Mouse (Mus musculus): ENCODE data around the gene Snupn. TPM values are rescaled to one million over a fixed set of nuclear protein-coding genes. Genes with fewer than 3 reads are reported as not detected.

The Snupn gene
- polyA plus RNA-seq, 2 experiments = 4.6 to 8.7 TPM

- no peak overlapping the region for H3K9ac ChIP-seq (replicated peaks)
- ATAC-seq (ENCODE audit: insufficient read depth) (no peak), DNase-seq (ENCODE audit: low read depth in 3 of 3, low spot score in 3 of 3) (no peak)
- H3K9me3 ChIP-seq (ENCODE audit: control insufficient read depth, low read length) = no peaks in the 10 kb centered on the region
- H3K4me3 ChIP-seq (ENCODE audit: insufficient read depth in 1 of 2, low read depth in 2 of 2, low read length in 2 of 2) = no peak overlapping the region
- no peaks in the 10 kb centered on the region for H3K36me3 ChIP-seq (replicated peaks; ENCODE audit: control insufficient read depth, insufficient read depth, low read depth)
- TF ChIP-seq EP300 (IDR thresholded peaks at IDR 0.05; ENCODE audit: low read depth) (no peak), CTCF (IDR thresholded peaks at IDR 0.05; ENCODE audit: low read depth) (no peak)
- H3K27ac ChIP-seq = no peak overlapping the region
- H3K4me2 ChIP-seq (ENCODE audit: low read depth) = no peak overlapping the region
- no peaks in the 10 kb centered on the region for H3K27me3 ChIP-seq (ENCODE audit: control insufficient read depth, insufficient read depth, low read length)
- no peaks in the 10 kb centered on the region for H3K4me1 ChIP-seq (replicated peaks; ENCODE audit: control insufficient read depth in 2 of 2, insufficient read depth in 2 of 2, low read length in 1 of 2)
- 81% methylated on average over 6 of the region's 6 CpGs for WGBS (ENCODE audit: insufficient replicate concordance)
Observed at GRCm38 (mm10) chr9:56980186-56980585, 29.5 kb downstream of the Snupn start.

GRCm38 (mm10) chr9:56981502-56981901 is 30.8 kb downstream of the Snupn start:
- Histone ChIP-seq H3K9ac (replicated peaks) (no peak overlapping the region), H3K4me1 (replicated peaks; ENCODE audit: control insufficient read depth in 2 of 2, insufficient read depth in 2 of 2, low read length in 1 of 2) (no peaks in the 10 kb centered on the region), H3K4me3 (ENCODE audit: insufficient read depth in 1 of 2, low read depth in 2 of 2, low read length in 2 of 2) (no peak overlapping the region), H3K27me3 (ENCODE audit: control insufficient read depth, insufficient read depth, low read length) (no peaks in the 10 kb centered on the region), H3K4me2 (ENCODE audit: low read depth) (no peak overlapping the region), H3K9me3 (ENCODE audit: control insufficient read depth, low read length) (no peaks in the 10 kb centered on the region), H3K27ac (no peak overlapping the region), H3K36me3 (replicated peaks; ENCODE audit: control insufficient read depth, insufficient read depth, low read depth) (no peaks in the 10 kb centered on the region)
- ATAC-seq (ENCODE audit: insufficient read depth) (no peak), DNase-seq (ENCODE audit: low read depth in 3 of 3, low spot score in 3 of 3) (no peak)
- 56% methylated on average over 1 of the region's 1 CpGs for WGBS (ENCODE audit: insufficient replicate concordance)
- TF ChIP-seq EP300 (IDR thresholded peaks at IDR 0.05; ENCODE audit: low read depth) = no peak
- no peak for TF ChIP-seq CTCF (IDR thresholded peaks at IDR 0.05; ENCODE audit: low read depth)

GRCm38 (mm10) chr9:56994286-56995197 is 43.9 kb downstream of the Snupn start, which contains the start of gene Ptpn9:
Ptpn9 (plus strand) TSS chr9:56994923.
- Histone ChIP-seq H3K9ac (replicated peaks) (peak within 1 kb of the TSS; percentile 77), H3K9me3 (ENCODE audit: control insufficient read depth, low read length) (no peaks in the 10 kb centered on the region), H3K36me3 (replicated peaks; ENCODE audit: control insufficient read depth, insufficient read depth, low read depth) (no peaks in the 10 kb centered on the region), H3K4me1 (replicated peaks; ENCODE audit: control insufficient read depth in 2 of 2, insufficient read depth in 2 of 2, low read length in 1 of 2) (peaks cover 0 to 5% of the 10 kb centered on the region in 2 experiments; a peak in 2 of 4 replicates), H3K4me3 (ENCODE audit: insufficient read depth in 1 of 2, low read depth in 2 of 2, low read length in 2 of 2) (peak within 1 kb of the TSS; percentile 78 to 79), H3K27me3 (ENCODE audit: control insufficient read depth, insufficient read depth, low read length) (peaks cover 7% of the 10 kb centered on the region), H3K27ac (no peak within 1 kb of the TSS; the same call in 1 of the 2 replicates), H3K4me2 (ENCODE audit: low read depth) (peak within 1 kb of the TSS; percentile 84)
- WGBS (ENCODE audit: insufficient replicate concordance) = 2% methylated on average over 62 of the region's 62 CpGs
- peak; percentile 76 for ATAC-seq (ENCODE audit: insufficient read depth)
- DNase-seq (ENCODE audit: low read depth in 3 of 3, low spot score in 3 of 3) = peak; percentile 41 to 47 (median 45)
- TF ChIP-seq EP300 (IDR thresholded peaks at IDR 0.05; ENCODE audit: low read depth) = no peak
- peak; percentile 59 for TF ChIP-seq CTCF (IDR thresholded peaks at IDR 0.05; ENCODE audit: low read depth)

- peaks cover 0 to 5% of the 10 kb centered on the region in 2 experiments; a peak in 2 of 4 replicates for H3K4me1 ChIP-seq (replicated peaks; ENCODE audit: control insufficient read depth in 2 of 2, insufficient read depth in 2 of 2, low read length in 1 of 2)
- H3K27ac ChIP-seq = no peak overlapping the region; the same call in 1 of the 2 replicates
- ATAC-seq (ENCODE audit: insufficient read depth) (peak; percentile 74), DNase-seq (ENCODE audit: low read depth in 3 of 3, low spot score in 3 of 3) (peak in 2 of 3 experiments; percentile 24 to 26)
- H3K27me3 ChIP-seq (ENCODE audit: control insufficient read depth, insufficient read depth, low read length) = peaks cover 7% of the 10 kb centered on the region
- H3K9ac ChIP-seq (replicated peaks) = peak overlapping the region; percentile 77
- no peak for TF ChIP-seq CTCF (IDR thresholded peaks at IDR 0.05; ENCODE audit: low read depth)
- no peak for TF ChIP-seq EP300 (IDR thresholded peaks at IDR 0.05; ENCODE audit: low read depth)
- peak overlapping the region; percentile 84 for H3K4me2 ChIP-seq (ENCODE audit: low read depth)
- H3K4me3 ChIP-seq (ENCODE audit: insufficient read depth in 1 of 2, low read depth in 2 of 2, low read length in 2 of 2) = peak overlapping the region; percentile 78 to 79
- H3K9me3 ChIP-seq (ENCODE audit: control insufficient read depth, low read length) = no peaks in the 10 kb centered on the region
- no peaks in the 10 kb centered on the region for H3K36me3 ChIP-seq (replicated peaks; ENCODE audit: control insufficient read depth, insufficient read depth, low read depth)
- under 1% methylated on average over 76 of the region's 80 CpGs for WGBS (ENCODE audit: insufficient replicate concordance)
Observed at GRCm38 (mm10) chr9:56995198-56996027, 44.7 kb downstream of the Snupn start.

Measured in liver, embryonic 14.5 days (tissue).